Mouse (Mus musculus) liver, embryonic 12.5 days (tissue): Measurements from ENCODE around the gene Fkbp11. TPM values are rescaled to one million over a fixed set of nuclear protein-coding genes. Genes with fewer than 3 reads are reported as not detected.

Source experiments
- ATAC-seq: fragments of 200-750 bp; cut with Nextera tagmentation; 2 replicates; pipeline ENCODE4 v1.8.0; 2017; ENCODE audit warnings: moderate number of reproducible peaks, mild to moderate bottlenecking, moderate library complexity
- H3K27ac ChIP-seq: fragments of 300-500 bp; sonication (generic); 2 replicates; pipeline ENCODE4 v1.5.1; 2016; ENCODE audit warnings: mild to moderate bottlenecking
- H3K27me3 ChIP-seq: fragments of 300-500 bp; sonication (generic); replicated peaks from 2 replicates; pipeline ENCODE4 v1.6.1; 2016; ENCODE audit warnings: mild to moderate bottlenecking, moderate library complexity
- H3K36me3 ChIP-seq: fragments of 300-500 bp; sonication (generic); 2 replicates; pipeline ENCODE4 v1.6.1; 2016; ENCODE audit warnings: mild to moderate bottlenecking, moderate library complexity
- H3K4me1 ChIP-seq: fragments of 300-500 bp; sonication (generic); 2 replicates; pipeline ENCODE4 v1.6.1; 2016
- H3K4me2 ChIP-seq: fragments of 300-500 bp; sonication (generic); 2 replicates; pipeline ENCODE4 v1.6.1; 2016; ENCODE audit warnings: mild to moderate bottlenecking, moderate library complexity
- H3K4me3 ChIP-seq: fragments of 300-500 bp; sonication (generic); 2 replicates; pipeline ENCODE4 v1.5.1; 2016; ENCODE audit warnings: mild to moderate bottlenecking, moderate library complexity
- H3K9ac ChIP-seq: fragments of 300-500 bp; sonication (generic); 2 replicates; pipeline ENCODE4 v1.6.1; 2016; ENCODE audit warnings: mild to moderate bottlenecking, moderate library complexity
- H3K9me3 ChIP-seq: fragments of 300-500 bp; sonication (generic); replicated peaks from 2 replicates; pipeline ENCODE4 v1.6.1; 2016; ENCODE audit warnings: mild to moderate bottlenecking, moderate library complexity
- WGBS: fragments of 180-500 bp; shearing (Covaris S2); methylation state at CpG from one replicate; pipeline ENCODE4 v1.1.7; 2016; ENCODE audit not compliant: insufficient replicate concordance; 5-methylcytosine and 5-hydroxymethylcytosine counted together
- polyA plus RNA-seq: library from polyadenylated mRNA; unstranded; fragments of >200 nt; fragmentation: Nextera tagmentation; extraction: Ambion mirVana; gene quantifications from 2 replicates; pipeline ENCODE4 v1.2.1, GENCODE M21; 2016

Fkbp11 gene
- polyA plus RNA-seq, 1 experiment from 2014 or later, result 90.2 TPM

- 74% methylated on average over 8 of the region's 8 CpGs for WGBS
- Histone ChIP-seq H3K4me1 (peaks cover 26% of the 10 kb centered on the region), H3K27me3 (peaks cover 66% of the 10 kb centered on the region), H3K9me3 (no peaks in the 10 kb centered on the region), H3K9ac (no peak overlapping the region), H3K27ac (no peak overlapping the region), H3K4me2 (no peak overlapping the region), H3K4me3 (no peak overlapping the region), H3K36me3 (no peaks in the 10 kb centered on the region)
- ATAC-seq, result no peak
These were observed 5.8 kb downstream of the Fkbp11 start for GRCm38 (mm10) chr15:98722191-98722590.

- H3K4me3 ChIP-seq, result no peak overlapping the region
- no peak overlapping the region for H3K27ac ChIP-seq
- no peaks in the 10 kb centered on the region for H3K9me3 ChIP-seq
- no peaks in the 10 kb centered on the region for H3K4me1 ChIP-seq
- peaks cover 35% of the 10 kb centered on the region for H3K27me3 ChIP-seq
- no peak overlapping the region for H3K9ac ChIP-seq
- H3K36me3 ChIP-seq, result no peaks in the 10 kb centered on the region
- WGBS, result 56% methylated on average over 16 of the region's 16 CpGs
- no peak for ATAC-seq
- H3K4me2 ChIP-seq, result no peak overlapping the region
These were observed 10.7 kb downstream of the Fkbp11 start for GRCm38 (mm10) chr15:98717301-98717700.

- H3K4me2 ChIP-seq, result no peak overlapping the region
- 59% methylated on average over 5 of the region's 5 CpGs for WGBS
- no peak overlapping the region for H3K4me3 ChIP-seq
- H3K9ac ChIP-seq, result no peak overlapping the region
- H3K27me3 ChIP-seq, result peaks cover 27% of the 10 kb centered on the region
- no peaks in the 10 kb centered on the region for H3K9me3 ChIP-seq
- H3K27ac ChIP-seq, result no peak overlapping the region
- H3K36me3 ChIP-seq, result no peaks in the 10 kb centered on the region
- H3K4me1 ChIP-seq, result no peaks in the 10 kb centered on the region
- no peak for ATAC-seq
These were observed 13.8 kb downstream of the Fkbp11 start for GRCm38 (mm10) chr15:98714230-98714652.

- Histone ChIP-seq H3K36me3 (no peaks in the 10 kb centered on the region), H3K9ac (no peak overlapping the region), H3K27me3 (peaks cover 42% of the 10 kb centered on the region), H3K4me1 (peaks cover 6% of the 10 kb centered on the region; the same call in 1 of the 2 replicates), H3K4me3 (no peak overlapping the region), H3K27ac (no peak overlapping the region), H3K9me3 (no peaks in the 10 kb centered on the region), H3K4me2 (no peak overlapping the region)
- ATAC-seq, result no peak
- WGBS, result 14% methylated on average over 9 of the region's 9 CpGs
These were observed 17.6 kb downstream of the Fkbp11 start for GRCm38 (mm10) chr15:98710442-98710841.

GRCm38 (mm10) chr15:98707766-98708372 is 20.1 kb downstream of the Fkbp11 start, which contains the start of gene Ccdc65:
Gene Ccdc65, plus strand, starts transcription at chr15:98708207.
- Histone ChIP-seq H3K27me3 (peaks cover 66% of the 10 kb centered on the region), H3K4me3 (peak within 1 kb of the TSS; percentile 32), H3K4me2 (peak within 1 kb of the TSS; percentile 60), H3K9me3 (no peaks in the 10 kb centered on the region), H3K36me3 (no peaks in the 10 kb centered on the region), H3K9ac (no peak within 1 kb of the TSS), H3K27ac (no peak within 1 kb of the TSS), H3K4me1 (peaks cover 6% of the 10 kb centered on the region; the same call in 1 of the 2 replicates)
- 18% methylated on average over 16 of the region's 16 CpGs for WGBS
- ATAC-seq, result no peak

GRCm38 (mm10) chr15:98704312-98704711 is 23.7 kb downstream of the Fkbp11 start:
- Histone ChIP-seq H3K9ac (no peak overlapping the region), H3K27ac (no peak overlapping the region), H3K36me3 (no peaks in the 10 kb centered on the region), H3K4me1 (peaks cover 10% of the 10 kb centered on the region; the same call in 1 of the 2 replicates), H3K27me3 (peaks cover 91% of the 10 kb centered on the region), H3K9me3 (no peaks in the 10 kb centered on the region), H3K4me3 (no peak overlapping the region), H3K4me2 (no peak overlapping the region)
- WGBS, result 42% methylated on average over 9 of the region's 9 CpGs
- ATAC-seq, result no peak

GRCm38 (mm10) chr15:98699190-98700105 is 28.6 kb downstream of the Fkbp11 start:
- H3K4me1 ChIP-seq, result peaks cover 12% of the 10 kb centered on the region; the same call in 1 of the 2 replicates
- peak; percentile 18; the same call in 1 of the 2 replicates for ATAC-seq
- H3K36me3 ChIP-seq, result no peaks in the 10 kb centered on the region
- no peak overlapping the region; the same call in 1 of the 2 replicates for H3K4me3 ChIP-seq
- H3K4me2 ChIP-seq, result peak overlapping the region; percentile 40
- WGBS, result 7% methylated on average over 40 of the region's 40 CpGs
- no peaks in the 10 kb centered on the region for H3K9me3 ChIP-seq
- peaks cover 80% of the 10 kb centered on the region for H3K27me3 ChIP-seq
- no peak overlapping the region for H3K9ac ChIP-seq
- H3K27ac ChIP-seq, result no peak overlapping the region

GRCm38 (mm10) chr15:98696216-98696615 is 31.8 kb downstream of the Fkbp11 start:
- Histone ChIP-seq H3K27me3 (peaks cover 66% of the 10 kb centered on the region), H3K27ac (no peak overlapping the region), H3K4me3 (no peak overlapping the region), H3K9me3 (no peaks in the 10 kb centered on the region), H3K9ac (no peak overlapping the region), H3K36me3 (no peaks in the 10 kb centered on the region), H3K4me2 (no peak overlapping the region), H3K4me1 (peaks cover 12% of the 10 kb centered on the region; the same call in 1 of the 2 replicates)
- no peak for ATAC-seq
- 46% methylated on average over 8 of the region's 8 CpGs for WGBS

GRCm38 (mm10) chr15:98695726-98696125 is 32.3 kb downstream of the Fkbp11 start:
- H3K27me3 ChIP-seq, result peaks cover 66% of the 10 kb centered on the region
- no peak for ATAC-seq
- no peak overlapping the region for H3K4me3 ChIP-seq
- H3K4me2 ChIP-seq, result no peak overlapping the region
- no peaks in the 10 kb centered on the region for H3K36me3 ChIP-seq
- no peak overlapping the region for H3K9ac ChIP-seq
- no peaks in the 10 kb centered on the region for H3K9me3 ChIP-seq
- WGBS, result 39% methylated on average over 9 of the region's 9 CpGs
- H3K27ac ChIP-seq, result no peak overlapping the region
- H3K4me1 ChIP-seq, result peaks cover 12% of the 10 kb centered on the region; the same call in 1 of the 2 replicates

GRCm38 (mm10) chr15:98692171-98692715 is 35.8 kb downstream of the Fkbp11 start:
- Histone ChIP-seq H3K9ac (no peak overlapping the region), H3K9me3 (no peaks in the 10 kb centered on the region), H3K4me2 (no peak overlapping the region), H3K4me3 (no peak overlapping the region), H3K27ac (no peak overlapping the region), H3K27me3 (peaks cover 72% of the 10 kb centered on the region), H3K4me1 (0 out of 2 replicates have a peak, but pooled peaks cover 7% of the 10 kb centered on the region), H3K36me3 (no peaks in the 10 kb centered on the region)
- WGBS, result 33% methylated on average over 11 of the region's 11 CpGs
- ATAC-seq, result no peak

- no peak for ATAC-seq
- Histone ChIP-seq H3K9ac (no peak overlapping the region), H3K27ac (no peak overlapping the region), H3K27me3 (peaks cover 72% of the 10 kb centered on the region), H3K9me3 (no peaks in the 10 kb centered on the region), H3K4me2 (no peak overlapping the region), H3K4me1 (0 out of 2 replicates have a peak, but pooled peaks cover 7% of the 10 kb centered on the region), H3K4me3 (no peak overlapping the region), H3K36me3 (no peaks in the 10 kb centered on the region)
- 73% methylated on average over 7 of the region's 7 CpGs for WGBS
These were observed 36.4 kb downstream of the Fkbp11 start for GRCm38 (mm10) chr15:98691486-98692147.
